Mouse (Mus musculus): ENCODE measurements around the gene Rnd1.

GRCm38 (mm10) chr15:98672592-98672991, 4.7 kb downstream of the Rnd1 start:
- no peak for TF ChIP-seq CTCF (IDR thresholded peaks at IDR 0.05; ENCODE audit: borderline replicate concordance, insufficient read depth, low read length)
- no peak for TF ChIP-seq POLR2A (IDR thresholded peaks at IDR 0.05; ENCODE audit: low read depth, low read length)

Measured in embryonic fibroblast, embryonic 13.5 days (primary cell).